Mouse (Mus musculus) embryo, embryonic 10.5 days (tissue): ENCODE results near the gene Gm45213.
A peak's percentile ranks its signal among the peaks of the same experiment; 100 is the strongest.

ENCODE experiments used
- DNase-seq: peaks from one replicate; pipeline ENCODE4 v3.0.0-alpha.2; 2015; ENCODE audit warnings: low spot score

The Gm45213 gene

DNA sequence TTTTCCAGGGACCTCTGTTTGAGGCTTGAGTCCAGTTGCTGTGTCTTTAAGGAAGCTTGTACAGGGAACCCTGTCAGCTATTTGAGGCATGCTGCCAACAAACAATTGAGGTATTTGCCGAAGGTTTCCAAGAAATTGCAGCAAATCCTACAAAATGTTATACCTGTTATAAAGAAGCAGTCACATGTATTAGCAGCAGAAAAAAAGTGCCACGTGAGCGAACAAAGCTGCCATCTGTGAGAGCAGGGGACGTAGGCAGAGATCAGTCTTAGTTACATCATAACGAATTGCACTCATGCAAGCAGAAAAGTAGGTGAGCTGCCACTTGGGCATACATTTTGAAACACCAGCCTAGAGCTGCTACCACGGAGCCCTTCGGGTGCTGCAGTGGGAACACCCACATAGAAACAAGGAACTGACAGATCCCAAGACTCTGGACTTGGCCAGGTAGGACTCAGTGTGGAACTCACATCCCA, 63.2 kb downstream of the Gm45213 start:
- DNase-seq: no peak

DNA sequence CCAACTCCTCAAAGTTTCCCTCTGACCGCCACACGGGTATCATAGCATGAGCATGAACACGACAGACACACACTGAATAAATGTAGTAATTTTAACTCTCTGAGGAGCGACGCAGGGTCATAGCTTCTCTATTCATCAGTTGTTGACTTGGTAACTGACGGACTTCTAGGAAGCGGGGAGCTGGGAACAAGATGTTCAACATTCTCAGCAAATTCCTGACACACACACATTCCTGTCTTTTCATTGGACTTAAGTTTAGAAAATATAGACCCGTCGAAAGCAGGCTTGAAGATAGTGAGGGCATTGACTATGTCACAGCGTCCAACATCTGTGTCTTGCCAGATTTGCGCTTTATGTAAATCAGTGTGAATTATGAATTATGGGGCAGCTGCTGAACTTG, 63.8 kb downstream of the Gm45213 start:
- no peak for DNase-seq

DNA sequence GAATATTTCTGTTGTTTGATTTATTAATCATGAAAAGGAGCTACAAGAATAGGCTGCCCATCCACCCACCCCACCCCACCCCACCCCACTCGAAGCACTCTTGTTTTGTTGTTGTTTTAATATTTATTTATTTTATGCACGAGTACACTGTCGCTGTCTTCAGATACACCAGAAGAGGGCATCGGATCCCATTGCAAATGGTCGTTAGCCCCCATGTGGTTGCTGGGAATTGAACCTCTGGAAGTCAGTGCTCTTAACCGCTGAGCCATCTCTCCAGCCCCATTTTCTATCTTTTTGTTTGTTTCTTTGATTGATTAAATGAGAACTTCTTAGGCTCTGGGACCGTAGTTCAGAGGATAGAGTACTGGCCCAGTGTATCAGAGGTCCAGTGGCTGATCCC, 64.5 kb downstream of the Gm45213 start:
- peak; percentile 68 for DNase-seq

DNA sequence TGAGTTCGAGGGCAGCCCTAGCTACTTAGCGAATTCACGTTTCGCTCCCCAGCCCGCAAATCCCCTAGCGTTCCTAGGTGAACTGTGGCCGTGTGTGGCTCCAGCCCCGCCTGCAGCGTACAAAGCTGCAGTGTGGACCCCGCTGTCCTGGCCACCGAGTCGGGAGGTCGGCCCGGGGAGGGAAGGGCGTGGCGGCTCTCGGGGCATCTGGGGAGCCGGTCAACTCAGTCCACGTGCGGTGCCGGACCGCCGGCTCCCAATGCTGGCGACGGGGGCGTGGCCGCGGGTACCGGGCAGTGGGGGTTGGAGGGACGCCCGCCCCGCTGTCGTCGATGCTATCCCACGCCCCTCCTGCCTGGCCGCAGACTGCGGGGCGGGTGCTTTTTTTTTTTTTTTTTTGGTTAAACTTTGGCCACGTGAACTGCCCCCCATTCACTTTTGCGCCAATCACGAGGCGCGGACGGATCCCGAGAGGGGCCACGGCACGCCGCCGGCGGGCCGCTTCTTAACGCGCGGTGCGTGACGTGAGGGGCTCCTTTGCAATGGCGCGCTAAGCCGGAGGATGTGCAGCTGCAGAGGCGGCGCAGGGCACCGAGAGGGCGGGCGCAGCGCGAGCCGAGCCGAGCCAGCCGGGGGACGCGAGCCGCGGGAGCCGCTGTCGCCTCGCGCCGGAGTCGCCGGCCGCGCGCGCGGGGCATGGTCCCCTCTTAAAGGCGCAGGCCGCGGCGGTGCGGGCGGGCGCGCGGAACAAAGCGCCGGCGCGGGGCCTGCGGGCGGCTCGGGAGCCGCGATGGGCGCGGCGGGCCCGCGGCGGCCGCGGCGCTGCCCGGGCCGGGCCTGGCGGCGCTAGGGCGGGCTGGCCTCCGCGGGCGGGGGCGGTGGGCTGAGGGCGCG, 65.8 kb downstream of the Gm45213 start, which contains the start of gene Chsy1:
Gene Chsy1 (plus strand): TSS at position 555 of the 894 bp plus-strand sequence.
- DNase-seq: peak; percentile 94

DNA sequence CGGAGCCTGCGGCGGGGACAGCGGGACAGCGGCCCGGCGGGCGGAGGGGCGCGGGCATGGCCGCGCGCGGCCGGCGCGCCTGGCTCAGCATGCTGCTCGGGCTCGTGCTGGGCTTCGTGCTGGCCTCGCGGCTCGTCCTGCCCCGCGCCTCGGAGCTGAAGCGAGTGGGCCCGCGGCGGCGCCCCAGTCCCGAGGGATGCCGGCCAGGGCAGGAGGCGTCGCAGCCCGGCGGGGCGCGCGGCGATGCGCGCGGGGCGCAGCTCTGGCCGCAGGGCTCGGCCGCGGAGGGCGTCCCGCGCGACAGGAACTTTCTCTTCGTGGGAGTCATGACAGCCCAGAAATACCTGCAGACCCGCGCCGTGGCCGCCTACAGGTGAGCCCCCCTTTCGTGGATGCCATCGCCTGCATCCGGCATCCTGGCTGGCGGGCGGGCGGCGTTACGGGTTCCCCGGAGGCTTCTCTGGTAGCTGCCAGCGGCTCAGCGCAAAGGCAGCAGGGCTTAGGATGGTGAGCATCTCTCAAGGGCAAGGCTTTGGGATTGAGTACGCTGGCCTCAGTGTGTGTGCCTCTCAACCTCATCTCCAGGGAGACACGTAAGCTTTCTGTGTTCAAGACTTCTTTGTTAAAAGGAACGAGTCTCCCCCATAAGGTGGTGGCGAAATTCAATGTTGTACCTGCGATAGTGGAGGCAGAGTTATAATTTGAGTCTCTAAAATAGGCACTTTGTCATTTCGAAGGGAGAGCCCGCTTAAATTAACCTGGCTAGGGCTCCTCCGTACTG, 66.6 kb downstream of the Gm45213 start:
- peak; percentile 62 for DNase-seq

DNA sequence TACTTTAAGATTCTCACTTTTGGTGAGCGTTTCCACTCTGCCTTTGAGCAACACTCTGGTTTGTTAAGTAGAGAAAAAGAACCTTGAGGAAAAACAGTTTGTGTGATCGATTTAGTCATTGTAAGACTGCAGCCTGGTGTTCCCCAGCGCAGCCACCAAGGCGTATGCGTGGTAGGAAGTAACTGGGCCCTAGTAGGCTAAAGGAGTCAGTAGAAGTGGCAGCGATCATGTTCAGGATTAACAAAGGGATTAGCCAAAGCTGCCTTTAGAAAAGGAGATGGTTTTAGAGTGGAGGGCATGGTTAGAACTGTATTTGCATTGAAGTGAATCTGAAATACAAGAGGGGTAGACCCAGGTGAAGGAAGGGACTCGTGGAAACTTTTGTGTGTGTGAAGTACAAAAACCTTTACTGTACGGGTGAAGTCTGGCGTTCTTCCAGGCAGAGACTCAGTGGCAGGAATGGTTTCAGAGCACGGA, 67.3 kb downstream of the Gm45213 start:
- peak; percentile 58 for DNase-seq

DNA sequence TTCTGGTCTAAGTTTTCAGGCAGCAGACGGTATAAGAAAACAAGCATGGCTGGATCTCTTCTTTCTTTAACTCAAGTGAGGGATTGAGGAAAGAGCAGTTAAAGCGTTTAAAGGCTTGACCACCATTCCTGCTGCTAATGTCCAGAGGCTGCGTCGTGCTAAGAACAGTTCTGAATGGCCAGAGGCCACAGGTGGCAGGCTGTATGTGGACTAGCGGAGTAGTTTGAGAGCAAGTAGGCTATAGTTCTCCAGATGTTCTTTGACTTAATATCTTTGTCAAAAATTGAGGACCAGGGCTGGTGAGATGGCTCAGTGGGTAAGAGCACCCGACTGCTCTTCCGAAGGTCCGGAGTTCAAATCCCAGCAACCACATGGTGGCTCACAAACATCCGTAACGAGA, 67.8 kb downstream of the Gm45213 start:
- no peak for DNase-seq
